Mouse (Mus musculus) ES-E14 (cell line): ENCODE results near the gene Akr1b3. TPM values are rescaled to one million over a fixed set of nuclear protein-coding genes. Genes with fewer than 3 reads are reported as not detected.

Experiments used
- DNase-seq: peaks from one replicate; pipeline ENCODE4 v3.0.0-alpha.2; 2013; ENCODE audit warnings: low read depth, low spot score
- H3K27ac ChIP-seq: 2 replicates; pipeline ENCODE4 v1.5.1; 2012; ENCODE audit warnings: low read depth, mild to moderate bottlenecking, low read length, moderate library complexity, mixed read lengths; ENCODE audit not compliant: poor library complexity, insufficient read depth, severe bottlenecking
- H3K36me3 ChIP-seq: 2 replicates; pipeline ENCODE4 v1.6.1; 2012; ENCODE audit warnings: mild to moderate bottlenecking, low read length, moderate library complexity, mixed read lengths; ENCODE audit not compliant: control insufficient read depth, poor library complexity, insufficient read depth, severe bottlenecking
- H3K4me1 ChIP-seq, 2 experiments: fragments of 150-350 bp in 1 of 2; sonication (generic) in 1 of 2; 2 replicates each; pipeline ENCODE4 v1.6.1; 2012; ENCODE audit warnings: low read length in 2 of 2, mild to moderate bottlenecking in 1 of 2, mixed read lengths in 1 of 2; ENCODE audit not compliant: control insufficient read depth in 2 of 2, insufficient read depth in 2 of 2, poor library complexity in 1 of 2
- H3K4me3 ChIP-seq, 2 experiments: fragments of 150-350 bp in 1 of 2; sonication (generic) in 1 of 2; 2 replicates each; pipeline ENCODE4 v1.5.1; 2012; ENCODE audit warnings: low read length in 2 of 2, low read depth in 1 of 2, mild to moderate bottlenecking in 1 of 2, mixed read lengths in 1 of 2; ENCODE audit not compliant: insufficient read depth in 1 of 2, poor library complexity in 1 of 2, severe bottlenecking in 1 of 2
- H3K9ac ChIP-seq: 2 replicates; pipeline ENCODE4 v1.6.1; 2012; ENCODE audit warnings: low read depth, mild to moderate bottlenecking, low read length, mixed read lengths; ENCODE audit not compliant: poor library complexity, insufficient read depth, severe bottlenecking
- H3K9me3 ChIP-seq: fragments of 150-350 bp; sonication (generic); 2 replicates; pipeline ENCODE4 v1.6.1; 2012; ENCODE audit warnings: low read depth, mild to moderate bottlenecking, low read length; ENCODE audit not compliant: control insufficient read depth, insufficient read depth
- CHD2 ChIP-seq: IDR thresholded peaks from 2 replicates; pipeline ENCODE4 v1.6.1; 2014; ENCODE audit warnings: mild to moderate bottlenecking, low read depth, low read length, inconsistent platforms
- HCFC1 ChIP-seq: IDR thresholded peaks from 2 replicates; pipeline ENCODE4 v1.6.1; 2012; ENCODE audit warnings: low read length, inconsistent platforms, borderline replicate concordance; ENCODE audit not compliant: insufficient read depth
- MAFK ChIP-seq: IDR thresholded peaks from 2 replicates; pipeline ENCODE4 v1.6.1; 2014; ENCODE audit warnings: mild to moderate bottlenecking, low read depth, low read length, inconsistent platforms; ENCODE audit not compliant: insufficient read depth
- ZC3H11A ChIP-seq: IDR thresholded peaks from 2 replicates; pipeline ENCODE4 v1.6.1; 2012; ENCODE audit warnings: low read depth, mild to moderate bottlenecking, inconsistent platforms, low read length, borderline replicate concordance
- ZNF384 ChIP-seq: IDR thresholded peaks from 2 replicates; pipeline ENCODE4 v1.6.1; 2012; ENCODE audit warnings: low read depth, low read length, inconsistent platforms
- in situ Hi-C, 2 experiments: fragments of 600-800 bp; cut with MboI; formaldehyde crosslinking; loops; one replicate each; pipeline ENCODE4 v1.15.1; 2025; ENCODE audit warnings: low sequenced_read_pairs in 2 of 2, inconsistent platforms in 1 of 2; ENCODE audit not compliant: unreplicated experiment in 2 of 2
- total RNA-seq: library from RNA; depleted of rRNA; stranded (reverse); fragments of 300-350 nt; gene quantifications from 2 replicates; pipeline ENCODE4 v1.2.3, GENCODE M21; 2012

The Akr1b3 gene
- total RNA-seq, 1 experiment, result 431 TPM

- peak; percentile 47 for DNase-seq
- no peaks in the 10 kb centered on the region for H3K36me3 ChIP-seq
- peak; percentile 70; the same call in 1 of the 2 replicates for TF ChIP-seq ZC3H11A
- no peak for TF ChIP-seq ZNF384
Observed at GRCm38 (mm10) chr6:34277665-34278064, 39.6 kb downstream of the Akr1b3 start.

DNA sequence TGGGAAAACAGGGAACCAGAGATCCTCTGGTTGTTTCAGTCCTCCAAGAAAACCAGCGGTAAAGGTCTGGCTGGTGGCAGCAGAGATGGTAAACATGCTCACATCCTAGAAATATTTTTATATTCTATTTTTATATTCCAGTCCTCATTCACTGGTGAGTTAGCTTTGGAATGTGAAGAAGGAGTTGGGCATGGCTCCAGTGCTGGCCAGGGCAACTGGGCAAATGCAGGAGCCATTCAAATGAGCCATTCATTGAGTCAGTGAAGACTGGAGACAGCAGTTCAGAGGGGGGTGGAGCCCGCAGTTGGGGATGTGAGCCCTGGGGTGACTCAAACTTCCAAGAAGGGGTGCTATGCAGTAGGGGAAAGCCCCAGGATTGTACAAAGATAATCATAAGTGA is 42.9 kb downstream of the Akr1b3 start:
- no peaks in the 10 kb centered on the region for H3K36me3 ChIP-seq
- DNase-seq, result no peak
- no peak for TF ChIP-seq MAFK
- no peak for TF ChIP-seq ZC3H11A
- TF ChIP-seq HCFC1, result no peak
- TF ChIP-seq CHD2, result no peak
- TF ChIP-seq ZNF384, result no peak
- H3K9me3 ChIP-seq, result no peaks in the 10 kb centered on the region
- no peak overlapping the region for H3K4me3 ChIP-seq
- no peak overlapping the region for H3K9ac ChIP-seq
- H3K27ac ChIP-seq, result no peak overlapping the region
- H3K4me1 ChIP-seq, result no peaks in the 10 kb centered on the region
- in situ Hi-C loops, result no loop called here

More at GRCm38 (mm10) chr6:34277665-34278064, 39.6 kb downstream of the Akr1b3 start:
- Histone ChIP-seq H3K4me3 (no peak overlapping the region), H3K9me3 (no peaks in the 10 kb centered on the region), H3K9ac (no peak overlapping the region), H3K4me1 (no peaks in the 10 kb centered on the region), H3K27ac (no peak overlapping the region)
- in situ Hi-C loops, result loop anchor here in 1 of 2 experiments (25.0 kb wide), 2 partner anchors 185 to 485 kb away; no protein-coding TSS in a partner anchor

- in situ Hi-C loops, result no loop called here
- TF ChIP-seq MAFK (no peak), CHD2 (no peak), HCFC1 (no peak), ZC3H11A (no peak), ZNF384 (no peak)
- H3K4me3 ChIP-seq, result no peak overlapping the region
Observed at GRCm38 (mm10) chr6:34273073-34273472, 44.2 kb downstream of the Akr1b3 start.

DNA sequence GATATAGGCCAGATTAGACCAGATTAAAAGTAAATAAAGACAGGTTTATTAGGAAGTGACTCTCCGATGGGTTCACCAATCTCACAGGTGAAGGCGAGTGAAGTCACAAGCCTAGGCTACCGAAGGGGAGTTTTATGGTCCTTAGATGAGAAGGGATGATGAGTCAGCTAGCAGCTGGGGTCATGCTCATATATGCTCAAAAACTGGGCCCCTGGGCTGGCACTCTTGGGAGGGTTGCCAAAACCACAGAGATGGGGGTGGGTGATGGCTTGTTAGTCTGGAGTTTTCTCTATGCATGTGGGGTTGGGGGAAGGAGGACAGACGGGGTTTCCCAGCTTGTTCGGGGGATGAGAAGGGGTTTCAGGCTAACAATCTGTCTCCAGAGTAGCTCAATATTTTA is 44.8 kb downstream of the Akr1b3 start:
- Histone ChIP-seq H3K27ac (no peak overlapping the region), H3K4me3 (no peak overlapping the region), H3K36me3 (no peaks in the 10 kb centered on the region), H3K9me3 (no peaks in the 10 kb centered on the region), H3K9ac (no peak overlapping the region), H3K4me1 (no peaks in the 10 kb centered on the region)
- no peak for DNase-seq
- in situ Hi-C loops, result no loop called here
- TF ChIP-seq HCFC1 (no peak), MAFK (no peak), CHD2 (no peak)

More at GRCm38 (mm10) chr6:34273073-34273472, 44.2 kb downstream of the Akr1b3 start:
- Histone ChIP-seq H3K36me3 (no peaks in the 10 kb centered on the region), H3K4me1 (no peaks in the 10 kb centered on the region), H3K9me3 (no peaks in the 10 kb centered on the region), H3K9ac (no peak overlapping the region), H3K27ac (no peak overlapping the region)
- DNase-seq, result no peak

- H3K4me1 ChIP-seq, result no peaks in the 10 kb centered on the region
- in situ Hi-C loops, result no loop called here
- TF ChIP-seq ZC3H11A (no peak), HCFC1 (no peak), MAFK (no peak), CHD2 (no peak), ZNF384 (no peak)
- no peaks in the 10 kb centered on the region for H3K36me3 ChIP-seq
- H3K27ac ChIP-seq, result no peak overlapping the region
- no peak for DNase-seq
- no peaks in the 10 kb centered on the region for H3K9me3 ChIP-seq
- no peak overlapping the region for H3K9ac ChIP-seq
- no peak overlapping the region for H3K4me3 ChIP-seq
Observed at GRCm38 (mm10) chr6:34270717-34271116, 46.6 kb downstream of the Akr1b3 start.
